Mouse (Mus musculus): ENCODE data around the gene Slc9a9.
A peak's percentile ranks its signal among the peaks of the same experiment; 100 is the strongest.

Gene Slc9a9

GRCm38 (mm10) chr9:94838479-94839031 is 168.8 kb downstream of the Slc9a9 start:
- DNase-seq (ENCODE audit: low spot score): no peak

- DNase-seq (ENCODE audit: low spot score): no peak
These were observed 169.5 kb downstream of the Slc9a9 start for GRCm38 (mm10) chr9:94839204-94839603.

GRCm38 (mm10) chr9:94840398-94840797 is 170.7 kb downstream of the Slc9a9 start:
- no peak for DNase-seq (ENCODE audit: low spot score)

- peak; percentile 1 for DNase-seq (ENCODE audit: low spot score)
These were observed 171.3 kb downstream of the Slc9a9 start for GRCm38 (mm10) chr9:94840972-94841371.

GRCm38 (mm10) chr9:94844176-94844575 is 174.5 kb downstream of the Slc9a9 start:
- DNase-seq (ENCODE audit: low spot score): no peak

- no peak for DNase-seq (ENCODE audit: low spot score)
These were observed 177.9 kb downstream of the Slc9a9 start for GRCm38 (mm10) chr9:94847624-94848023.

- no peak for DNase-seq (ENCODE audit: low spot score)
These were observed 181.8 kb downstream of the Slc9a9 start for GRCm38 (mm10) chr9:94851550-94851949.

GRCm38 (mm10) chr9:94856093-94856492 is 186.4 kb downstream of the Slc9a9 start:
- DNase-seq (ENCODE audit: low spot score): no peak

GRCm38 (mm10) chr9:94868557-94868956 is 198.8 kb downstream of the Slc9a9 start:
- no peak for DNase-seq (ENCODE audit: low spot score)

GRCm38 (mm10) chr9:94869023-94869799 is 199.5 kb downstream of the Slc9a9 start:
- DNase-seq (ENCODE audit: low spot score): no peak

- no peak for DNase-seq (ENCODE audit: low spot score)
These were observed 212.8 kb downstream of the Slc9a9 start for GRCm38 (mm10) chr9:94882517-94882916.

- no peak for DNase-seq (ENCODE audit: low spot score)
These were observed 213.7 kb downstream of the Slc9a9 start for GRCm38 (mm10) chr9:94883435-94883834.

GRCm38 (mm10) chr9:94885151-94885550 is 215.4 kb downstream of the Slc9a9 start:
- no peak for DNase-seq (ENCODE audit: low spot score)

- no peak for DNase-seq (ENCODE audit: low spot score)
These were observed 219.9 kb downstream of the Slc9a9 start for GRCm38 (mm10) chr9:94889647-94890046.

- no peak for DNase-seq (ENCODE audit: low spot score)
These were observed 226.2 kb downstream of the Slc9a9 start for GRCm38 (mm10) chr9:94895882-94896281.

GRCm38 (mm10) chr9:94904180-94904579 is 234.5 kb downstream of the Slc9a9 start:
- DNase-seq (ENCODE audit: low spot score): no peak

GRCm38 (mm10) chr9:94907020-94907610 is 237.4 kb downstream of the Slc9a9 start:
- DNase-seq (ENCODE audit: low spot score): no peak

GRCm38 (mm10) chr9:94912071-94912470 is 242.4 kb downstream of the Slc9a9 start:
- no peak for DNase-seq (ENCODE audit: low spot score)

GRCm38 (mm10) chr9:94922062-94922461 is 252.4 kb downstream of the Slc9a9 start:
- DNase-seq (ENCODE audit: low spot score): no peak

GRCm38 (mm10) chr9:94925845-94926244 is 256.1 kb downstream of the Slc9a9 start:
- no peak for DNase-seq (ENCODE audit: low spot score)

GRCm38 (mm10) chr9:94927101-94927500 is 257.4 kb downstream of the Slc9a9 start:
- no peak for DNase-seq (ENCODE audit: low spot score)

GRCm38 (mm10) chr9:94945569-94946135 is 275.9 kb downstream of the Slc9a9 start:
- no peak for DNase-seq (ENCODE audit: low spot score)

GRCm38 (mm10) chr9:94947246-94947645 is 277.5 kb downstream of the Slc9a9 start:
- no peak for DNase-seq (ENCODE audit: low spot score)
